8 mouse cellular contexts compared by ENCODE assay signal in the genomic region with DNA sequence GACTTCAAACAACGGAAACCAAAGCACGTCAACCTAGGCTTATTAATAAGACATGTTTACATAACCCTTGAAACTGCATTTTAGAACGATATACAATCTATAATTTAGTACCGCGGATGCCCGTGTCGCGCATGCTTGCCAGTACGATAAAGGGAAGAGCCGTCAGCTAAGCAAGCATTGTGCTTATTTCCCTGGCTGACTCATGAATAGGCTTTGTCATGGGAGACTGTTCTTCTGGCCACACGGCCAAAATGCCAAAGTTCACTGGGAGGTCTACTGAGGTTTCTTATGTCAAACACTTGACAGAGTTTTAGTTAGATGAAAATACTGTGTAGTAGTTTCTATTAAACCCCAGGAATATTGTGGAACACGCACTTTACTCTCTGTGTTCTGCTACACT. TPM values are rescaled to one million over a fixed set of nuclear protein-coding genes. Genes with fewer than 3 reads are reported as not detected.
DNase-seq lines count a peak whose midpoint lies in the region; ATAC-seq lines count a peak whose summit lies in the region.

No protein-coding gene starts in this region.

- peaks cover 21% of the 10 kb centered on the region for H3K4me1 ChIP-seq in heart, embryonic 16.5 days (ENCODE audit: control insufficient read depth, insufficient read depth, low read length)
- peaks cover 7% of the 10 kb centered on the region; the same call in 1 of the 2 replicates for H3K4me1 ChIP-seq in midbrain, embryonic 11.5 days (ENCODE audit: control insufficient read depth, insufficient read depth, low read length)

- H3K36me3 ChIP-seq in heart, embryonic 16.5 days (ENCODE audit: control insufficient read depth, insufficient read depth) = no peaks in the 10 kb centered on the region
- no peaks in the 10 kb centered on the region for H3K36me3 ChIP-seq in midbrain, embryonic 11.5 days (ENCODE audit: control insufficient read depth, insufficient read depth, low read length)

- no peak for ATAC-seq in heart, embryonic 16.5 days (replicated peaks; ENCODE audit: extremely low read depth, insufficient read depth, low FRiP score)
- ATAC-seq in midbrain, embryonic 11.5 days (ENCODE audit: low FRiP score) = no peak

- peak overlapping the region; percentile 87 for H3K4me2 ChIP-seq in heart, embryonic 16.5 days (ENCODE audit: low read depth, low read length)
- H3K4me2 ChIP-seq in midbrain, embryonic 11.5 days = no peak overlapping the region

- no peak overlapping the region for H3K9ac ChIP-seq in heart, embryonic 16.5 days (ENCODE audit: low read length)
- no peak overlapping the region for H3K9ac ChIP-seq in midbrain, embryonic 11.5 days (ENCODE audit: low read length)

- no peaks in the 10 kb centered on the region for H3K9me3 ChIP-seq in heart, embryonic 16.5 days (replicated peaks; ENCODE audit: control insufficient read depth, low read length)
- no peaks in the 10 kb centered on the region for H3K9me3 ChIP-seq in midbrain, embryonic 11.5 days (ENCODE audit: control insufficient read depth, low read length)

- 50% methylated on average over 12 of the region's 12 CpGs for WGBS in heart, embryonic 16.5 days
- WGBS in midbrain, embryonic 11.5 days = 67% methylated on average over 12 of the region's 12 CpGs

- H3K27ac ChIP-seq in heart, embryonic 16.5 days (ENCODE audit: low read length) = peak overlapping the region; percentile 96
- H3K27ac ChIP-seq in midbrain, embryonic 11.5 days (ENCODE audit: low read depth, low read length) = no peak overlapping the region

- no peak overlapping the region for H3K4me3 ChIP-seq in heart, embryonic 16.5 days (ENCODE audit: low read length)
- no peak overlapping the region for H3K4me3 ChIP-seq in midbrain, embryonic 11.5 days (ENCODE audit: low read depth, low read length)

- no peaks in the 10 kb centered on the region for H3K27me3 ChIP-seq in heart, embryonic 16.5 days (ENCODE audit: control insufficient read depth, insufficient read depth, low read length)
- H3K27me3 ChIP-seq in midbrain, embryonic 11.5 days (ENCODE audit: control insufficient read depth, insufficient read depth, low read length) = no peaks in the 10 kb centered on the region

- DNase-seq in Muller cell, postnatal 12 days (ENCODE audit: inconsistent ontology term) = peak; percentile 63
- DNase-seq in adrenal gland, postnatal 14 days = peak; percentile 66
- peak; percentile 45 for DNase-seq in kidney, postnatal 10 days
- DNase-seq in midbrain, embryonic 11.5 days (ENCODE audit: low spot score, missing footprints) = peak; percentile 86
- no peak for DNase-seq in right cerebral cortex, postnatal 25 days
- DNase-seq in layer of hippocampus, adult 9-11 months = no peak
- DNase-seq in right cerebral cortex, postnatal 36 days (ENCODE audit: low spot score in 2 of 2) = no peak

RNA-seq across cellular contexts. Expression of a gene that starts 17.8 kb away (rescaled TPM):
- total RNA-seq in adrenal gland, postnatal 14 days (2021) = 27.2 and 31.2 TPM in 2 replicates
- 5.1 and 5.7 TPM in 2 replicates for polyA plus RNA-seq in heart, embryonic 16.5 days (2015; fragmentation: Nextera tagmentation; extraction: Ambion mirVana)
- polyA plus RNA-seq in midbrain, embryonic 11.5 days (2014; fragmentation: Nextera tagmentation; extraction: Ambion mirVana) = 5.4 and 6.5 TPM in 2 replicates

Comparison
In these comparisons a context has a peak if more than half of its experiments do, and no peak if none do; other contexts are left out.
1. DNase-seq: peak in Muller cell, postnatal 12 days (single experiment), adrenal gland, postnatal 14 days (single experiment), kidney, postnatal 10 days (single experiment) and midbrain, embryonic 11.5 days (single experiment); none in right cerebral cortex, postnatal 25 days (single experiment), layer of hippocampus, adult 9-11 months (single experiment) and right cerebral cortex, postnatal 36 days (0 of 2).